Mouse (Mus musculus): ENCODE measurements around the gene Snx29.
A peak's percentile ranks its signal among the peaks of the same experiment; 100 is the strongest.
"Not testable (repeated sequence)": the region's sequence is repeated elsewhere in the genome, so short reads cannot be mapped to it uniquely, and the experiment has no call there.

Gene Snx29

DNA sequence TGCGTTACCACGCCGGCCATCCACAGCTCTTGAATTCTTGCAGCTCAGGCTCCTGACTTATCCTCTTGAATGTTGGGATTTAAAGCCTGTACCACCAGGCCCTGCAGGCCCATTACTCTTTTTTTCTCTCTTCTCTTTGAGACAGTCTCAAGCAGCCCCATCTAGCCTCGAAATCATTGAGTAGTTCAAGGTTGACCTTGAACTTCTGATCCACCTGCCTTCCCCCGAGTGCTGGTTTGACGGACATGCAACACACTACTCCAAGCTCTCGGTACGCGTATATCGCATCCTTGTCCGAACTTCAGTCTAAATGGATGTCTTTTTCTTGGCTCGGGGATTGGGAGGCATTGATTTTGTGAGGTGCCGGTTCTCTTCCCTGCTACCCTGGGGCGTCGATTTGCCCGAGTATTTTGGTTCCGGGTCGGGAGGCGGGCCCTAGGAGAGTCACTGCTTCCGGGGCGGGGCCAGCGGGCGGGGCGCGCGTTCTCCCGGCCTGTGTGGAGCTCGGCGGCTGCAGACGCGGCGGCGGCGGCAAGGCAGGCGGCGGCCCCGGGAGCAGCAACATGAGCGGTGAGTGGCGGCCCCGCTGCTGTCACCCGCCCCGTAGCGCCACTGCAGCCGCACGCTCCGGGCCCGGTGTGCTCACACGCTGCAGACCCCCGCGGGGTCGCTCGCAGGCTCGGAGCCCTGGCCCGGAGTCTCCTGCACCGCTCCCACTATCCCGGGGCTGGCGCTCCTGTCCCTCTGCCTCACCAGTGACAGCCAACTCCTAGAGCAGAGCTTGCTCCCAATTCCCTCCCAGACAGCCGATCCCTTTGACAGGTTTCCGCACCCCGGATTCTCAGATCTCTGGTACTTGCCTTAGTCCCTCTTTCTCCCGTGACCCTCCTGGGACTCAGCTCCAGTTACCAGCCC, at the start of gene Snx29:
Snx29 (plus strand) TSS at position 500 of the 915 bp plus-strand sequence.
- peak; percentile 99 for DNase-seq

GRCm38 (mm10) chr16:11276888-11277287, 45.8 kb upstream of the Snx29 start:
- no peak for DNase-seq

- no peak for DNase-seq
These were observed 43.9 kb upstream of the Snx29 start for GRCm38 (mm10) chr16:11278778-11279177.

DNA sequence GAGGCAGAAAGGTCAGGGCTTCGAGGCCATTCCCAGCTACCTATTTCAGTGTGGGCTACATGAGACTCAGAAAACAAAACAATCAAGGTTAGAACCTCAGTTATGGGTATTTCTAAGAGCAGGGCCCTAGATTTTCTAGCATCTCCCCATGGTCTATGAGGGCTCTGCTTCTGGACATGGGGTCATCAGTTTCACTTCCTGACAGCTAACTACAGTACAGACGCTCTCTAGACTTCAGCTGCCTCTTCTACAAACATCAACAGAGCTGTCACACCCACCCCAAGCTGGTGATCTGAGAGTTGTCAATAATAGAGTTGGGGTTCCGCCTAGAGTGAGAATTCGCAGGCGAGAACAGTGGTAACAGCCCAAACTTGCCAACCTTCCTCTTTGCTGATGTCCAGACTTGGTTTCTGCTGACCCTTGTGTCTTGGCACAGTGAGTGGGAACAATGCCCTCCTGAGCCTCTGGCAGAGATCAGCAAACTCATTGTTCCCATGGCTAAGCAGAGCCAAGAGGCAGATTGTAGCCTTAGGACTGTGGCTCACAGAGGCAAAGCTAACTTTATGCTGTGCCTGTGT, 40.0 kb upstream of the Snx29 start:
- DNase-seq = no peak

GRCm38 (mm10) chr16:11284881-11285280, 37.8 kb upstream of the Snx29 start:
- no peak for DNase-seq

DNA sequence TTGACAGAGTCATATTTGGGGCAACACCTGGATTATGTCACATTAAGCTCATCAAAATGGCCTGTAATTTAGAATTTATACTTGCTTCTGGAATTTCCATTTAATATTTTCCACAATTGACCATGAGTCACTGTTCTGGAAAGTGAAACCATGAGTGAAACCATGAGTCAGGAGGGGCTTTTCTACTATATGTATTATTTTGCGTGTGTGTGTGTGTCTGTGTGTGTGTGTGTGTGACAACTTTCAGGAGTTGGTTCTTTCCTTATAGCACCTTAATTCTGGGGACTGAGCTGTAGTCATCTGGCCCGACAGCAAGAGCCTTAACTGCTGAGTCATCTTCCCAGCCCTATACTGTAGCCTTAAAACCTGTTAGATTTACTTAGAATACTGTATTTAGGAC, 36.8 kb upstream of the Snx29 start:
- no peak for DNase-seq

- not testable (repeated sequence) for DNase-seq
These were observed 33.8 kb upstream of the Snx29 start for GRCm38 (mm10) chr16:11288873-11289272.

DNA sequence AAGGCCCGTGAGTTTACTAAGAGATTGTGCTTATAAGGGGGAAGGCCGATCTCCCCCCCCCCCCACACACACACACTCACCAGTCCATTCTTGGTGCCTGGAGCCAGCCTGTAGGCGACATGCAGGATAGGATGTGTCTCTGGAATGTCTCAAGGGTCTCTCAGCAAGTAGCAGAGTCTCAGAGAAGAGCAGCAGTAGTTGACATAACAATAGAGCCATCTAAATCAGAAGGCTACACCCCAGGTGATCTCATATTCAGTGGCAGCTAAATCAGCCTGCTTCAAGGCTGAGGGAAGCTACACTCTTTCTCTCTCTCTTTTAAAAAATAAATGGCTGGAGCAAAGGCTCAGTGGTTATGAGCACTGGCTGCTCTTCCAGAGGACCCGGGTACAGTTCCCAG, 27.1 kb upstream of the Snx29 start:
- not testable (repeated sequence) for DNase-seq

GRCm38 (mm10) chr16:11297700-11298099, 25.0 kb upstream of the Snx29 start:
- peak; percentile 28 for DNase-seq

DNA sequence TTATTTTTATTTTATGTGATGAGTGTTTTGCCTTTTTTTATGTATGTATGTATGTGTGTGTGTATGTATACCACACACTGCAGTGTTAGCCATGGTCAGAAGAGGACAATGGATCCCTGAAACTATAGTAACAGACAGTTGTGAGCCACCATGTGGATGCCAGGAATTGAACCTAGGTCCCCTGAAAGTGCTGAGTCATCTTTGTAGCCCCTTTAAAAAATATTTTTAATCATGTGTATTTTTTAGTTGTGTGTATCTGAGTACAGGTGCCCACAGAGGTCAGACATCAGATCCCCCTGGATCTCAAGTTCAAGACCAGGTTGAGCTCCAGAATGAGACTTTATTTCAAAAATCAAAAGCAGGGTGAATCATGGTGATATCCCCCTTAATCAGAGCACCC, 19.0 kb upstream of the Snx29 start:
- no peak for DNase-seq

DNA sequence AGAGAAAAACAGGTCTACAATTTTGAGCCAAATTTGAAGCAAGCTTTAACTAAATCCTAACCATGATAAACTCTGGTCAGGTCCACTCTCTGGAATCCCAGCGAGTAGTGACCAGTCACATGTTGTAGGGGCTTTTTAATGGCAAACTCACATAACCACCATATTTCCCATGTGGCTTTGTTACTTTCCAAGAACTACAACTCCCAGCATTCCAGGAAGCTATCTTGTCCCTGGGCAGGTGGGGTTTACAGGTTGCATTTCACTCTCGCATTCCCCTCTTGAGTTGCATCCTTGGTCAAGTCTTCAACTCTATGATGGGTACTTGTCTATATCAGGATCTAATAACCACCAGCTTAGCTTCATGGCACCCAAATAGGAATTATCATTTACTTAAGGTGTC, 17.2 kb upstream of the Snx29 start:
- no peak for DNase-seq

DNA sequence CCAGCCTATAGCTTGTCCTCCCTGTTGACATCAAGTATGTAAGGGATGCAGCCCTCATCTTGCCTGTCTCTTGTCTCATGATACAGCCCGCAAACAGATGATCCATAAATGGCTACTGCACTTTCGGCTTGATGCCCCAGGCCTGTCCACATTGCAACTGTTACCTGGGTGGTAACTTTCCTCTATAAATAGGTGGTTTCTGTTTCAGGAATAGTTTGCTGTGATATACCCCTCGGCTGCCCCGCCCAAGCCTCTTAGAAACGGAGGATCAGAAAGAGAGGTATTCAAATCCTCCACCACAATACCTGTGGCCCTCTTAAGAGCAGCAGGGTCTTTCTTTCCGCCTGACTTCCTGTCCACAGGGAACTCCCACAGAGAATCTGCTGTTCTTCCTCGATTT, 9.2 kb upstream of the Snx29 start, which contains the start of gene Tnfrsf17:
Tnfrsf17 (plus strand) TSS at position 301 of the 400 bp plus-strand sequence.
- DNase-seq = no peak

DNA sequence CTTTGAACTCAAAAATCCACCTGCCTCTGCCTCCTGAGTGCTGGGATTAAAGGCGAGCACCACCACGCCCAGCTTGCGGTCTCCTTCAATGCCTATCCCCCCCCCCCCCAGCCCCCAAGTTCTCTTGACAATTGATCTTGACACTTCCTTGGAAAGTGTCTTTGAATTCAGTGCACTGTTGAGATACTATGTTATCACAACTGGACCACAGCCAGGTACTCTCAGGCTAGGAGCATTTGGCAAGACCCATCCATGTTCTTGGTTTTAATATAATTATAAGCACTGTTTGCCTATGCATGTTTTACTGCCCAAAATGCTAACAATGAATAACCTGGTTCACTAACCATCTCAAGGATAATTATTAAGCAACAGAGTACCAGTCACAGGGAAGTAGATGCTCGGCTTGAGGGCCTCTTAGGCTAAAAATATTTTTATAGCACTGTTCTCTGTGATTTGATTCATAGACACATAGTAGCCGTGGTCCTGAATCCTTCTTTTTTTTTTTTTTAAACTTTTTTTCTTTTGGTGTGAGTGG, 6.9 kb upstream of the Snx29 start:
- DNase-seq = no peak

DNA sequence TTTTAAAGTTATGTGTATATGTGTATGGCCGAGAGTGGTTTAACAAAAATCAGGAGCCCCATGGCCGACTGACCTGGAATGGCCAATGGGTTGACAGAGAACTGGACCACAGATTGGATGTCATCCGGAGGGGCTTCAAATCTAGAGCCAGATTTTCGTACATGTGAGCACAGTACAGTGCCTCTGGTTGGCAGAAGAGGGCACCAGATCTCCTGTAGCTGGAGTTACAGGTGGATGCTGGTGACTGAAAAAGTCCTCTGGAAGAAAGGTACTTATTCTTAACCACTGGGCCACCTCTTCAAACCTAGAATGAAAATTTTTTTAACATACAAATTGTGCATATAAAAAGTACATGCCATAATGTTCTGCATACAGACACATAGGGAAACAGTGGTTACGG, 6.0 kb upstream of the Snx29 start:
- no peak for DNase-seq

- no peak for DNase-seq
These were observed 5.4 kb upstream of the Snx29 start for GRCm38 (mm10) chr16:11317324-11317723.

- no peak for DNase-seq
These were observed 780 bp downstream of the Snx29 start for GRCm38 (mm10) chr16:11323324-11324051.

GRCm38 (mm10) chr16:11330081-11330800, 7.5 kb downstream of the Snx29 start:
- no peak for DNase-seq

DNA sequence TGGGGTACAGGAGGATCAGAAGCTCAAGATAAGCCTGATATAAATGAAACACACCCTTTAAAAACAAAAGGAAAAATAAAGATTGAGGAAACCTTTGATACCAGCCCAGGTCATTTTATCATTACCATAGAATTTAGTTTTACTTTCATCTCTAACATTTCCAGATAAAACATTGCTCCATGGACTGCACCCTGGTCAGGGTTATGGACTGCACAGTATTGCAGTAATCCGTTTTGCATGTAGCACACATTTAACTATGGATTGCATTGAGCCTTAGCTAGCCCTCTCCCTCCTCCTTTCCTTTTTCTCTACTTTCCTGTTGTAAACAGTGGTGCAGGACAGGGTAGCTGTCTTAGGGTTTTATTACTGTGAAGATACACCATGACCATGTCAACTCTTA, 8.3 kb downstream of the Snx29 start:
- DNase-seq = no peak

- DNase-seq = no peak
These were observed 20.6 kb downstream of the Snx29 start for GRCm38 (mm10) chr16:11343292-11343815.

- no peak for DNase-seq
These were observed 29.2 kb downstream of the Snx29 start for GRCm38 (mm10) chr16:11351903-11352302.

GRCm38 (mm10) chr16:11359173-11359572, 36.5 kb downstream of the Snx29 start:
- DNase-seq = no peak

- DNase-seq = no peak
These were observed 37.2 kb downstream of the Snx29 start for GRCm38 (mm10) chr16:11359919-11360318.
